Mouse (Mus musculus): ENCODE results near the gene Zfp334.

DNA sequence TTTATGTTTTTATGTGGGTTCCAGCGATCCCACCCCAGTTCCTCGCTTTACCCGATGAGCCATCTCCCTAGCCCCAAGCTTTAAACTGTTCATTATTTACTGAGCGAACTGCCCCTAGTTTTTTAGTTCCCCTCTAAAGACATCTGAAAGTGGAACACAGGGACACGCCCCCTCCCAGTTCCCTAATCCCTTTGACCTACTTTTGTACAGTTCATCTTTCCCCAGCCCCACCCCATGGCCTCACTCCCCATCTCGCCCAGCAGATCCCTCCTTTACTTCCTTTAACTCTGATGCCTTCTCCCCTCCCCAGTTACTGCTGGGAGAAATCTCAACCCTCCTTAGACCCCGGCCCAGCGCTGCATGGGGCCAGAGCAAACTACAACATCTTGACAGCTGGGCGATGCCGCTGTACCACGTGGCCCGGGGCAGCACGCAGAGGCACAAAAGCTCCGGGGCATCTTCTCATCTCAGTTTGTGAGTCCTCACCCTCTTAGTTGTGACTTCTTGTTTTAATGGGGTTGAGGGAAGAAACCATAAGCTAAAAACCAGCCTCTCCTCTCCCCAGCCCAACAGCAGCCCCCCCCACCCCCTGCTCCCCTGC, 55.3 kb downstream of the Zfp334 start:
- TF ChIP-seq CTCF (IDR thresholded peaks at IDR 0.05; ENCODE audit: borderline replicate concordance, extremely low read depth, insufficient read depth, insufficient read length) (no peak), POLR2A (IDR thresholded peaks at IDR 0.05; ENCODE audit: borderline replicate concordance, extremely low read depth, insufficient read depth, insufficient read length, poor library complexity, severe bottlenecking) (no peak)

All from brain, embryonic 14.5 days (tissue).